21 mouse cellular contexts compared by ENCODE assay signal in the genomic region with DNA sequence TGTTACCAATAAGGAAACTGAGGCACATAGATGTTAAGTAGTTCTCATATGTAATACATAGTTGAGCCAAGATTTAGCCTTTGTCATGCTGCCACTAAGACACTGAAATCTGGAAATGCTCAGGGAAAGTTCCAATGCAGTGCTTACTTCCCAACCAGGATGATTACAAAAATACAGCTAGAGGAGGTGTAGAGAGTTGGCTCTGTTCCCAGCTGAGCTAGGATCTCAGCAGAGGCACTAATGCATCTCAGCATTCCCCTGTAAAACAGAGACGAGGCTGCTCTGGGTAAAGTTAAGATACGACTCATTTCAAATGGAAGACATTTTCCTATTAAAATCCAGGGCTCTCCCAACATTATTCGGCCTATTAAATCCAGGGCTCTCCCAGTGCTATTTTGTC. TPM values are rescaled to one million over a fixed set of nuclear protein-coding genes. Genes with fewer than 3 reads are reported as not detected.
DNase-seq lines count a peak whose midpoint lies in the region; ATAC-seq and TF ChIP-seq lines count a peak whose summit lies in the region.
"Had no signal": no experiment of that assay in that cellular context is flagged by ENCODE, and none has a peak within 500 bp of the region (broad histone marks: within the 10 kb centered on the region; RNA-seq: fewer than 3 reads in every experiment).

No protein-coding gene starts in this region.

- H3K4me3 ChIP-seq in left cerebral cortex, adult 2 months = no peak overlapping the region
- H3K4me3 ChIP-seq: embryonic facial prominence, embryonic 15.5 days; forebrain, embryonic 15.5 days; liver, embryonic 13.5 days; neural tube, embryonic 13.5 days had no signal

- intact Hi-C loops in left cerebral cortex, adult 2 months (cut with DNase I) = no loop called here

- ATAC-seq in frontal cortex, adult (ENCODE audit: low TSS enrichment) = peak; percentile 92
- no peak for ATAC-seq in inflammation-experienced regulatory T-cells, adult 6 months
- ATAC-seq: forebrain, embryonic 15.5 days had no signal

- no peak for TF ChIP-seq CTCF in left cerebral cortex, adult 2 months (IDR thresholded peaks at IDR 0.05)

- DNase-seq in frontal cortex, postnatal 10 days (ENCODE audit: low spot score in 2 of 2) = no peak
- peak; percentile 11 for DNase-seq in lung, postnatal 10 days
- DNase-seq in lung, postnatal 25 days (ENCODE audit: low spot score) = no peak
- DNase-seq in left cerebral cortex, adult 2 months (ENCODE audit: extremely low spot score in 1 of 2, low spot score in 2 of 2) = peak; percentile 15 to 34
- DNase-seq in right cerebral cortex, postnatal 36 days (ENCODE audit: low spot score in 2 of 2) = peak; percentile 20 to 50
- no peak for DNase-seq in thymus, postnatal 0 days (ENCODE audit: low spot score)
- DNase-seq: adrenal gland, adult 8-10 months; B cell, adult 2 months; cerebellum, postnatal 25 days; kidney, adult 2 months; kidney, postnatal 36 days; layer of hippocampus, postnatal 36 days; liver, embryonic 13.5 days; thymus, postnatal 36 days had no signal

- H3K27ac ChIP-seq in left cerebral cortex, adult 2 months = no peak overlapping the region
- H3K27ac ChIP-seq: embryonic facial prominence, embryonic 15.5 days; forebrain, embryonic 15.5 days; hindbrain, embryonic 14.5 days; liver, embryonic 13.5 days; macrophage; neural tube, embryonic 13.5 days had no signal

RNA-seq across cellular contexts. Expression of a gene that starts 52.3 kb away (rescaled TPM):
- 10 to 100 TPM; 33.3 to 37.6 TPM for total RNA-seq in left cerebral cortex, adult 2 months (2021)
- 10 to 100 TPM in 2 of 3 experiments, 1 to 10 TPM in 1; 7.1 to 14.5 (median 10.9) TPM for polyA plus RNA-seq in inflammation-experienced regulatory T-cells, adult 6 months (2017; shearing (Covaris generic))
- 38.6 and 46.5 TPM in 2 replicates for polyA plus RNA-seq in thymus, postnatal 0 days (2015; fragmentation: Nextera tagmentation; extraction: Ambion mirVana)

Comparison
In these comparisons a context has a peak if more than half of its experiments do, and no peak if none do; other contexts are left out.
1. DNase-seq: peak in lung, postnatal 10 days (single experiment), left cerebral cortex, adult 2 months (2 of 2) and right cerebral cortex, postnatal 36 days (2 of 2); none in frontal cortex, postnatal 10 days (0 of 2), lung, postnatal 25 days (single experiment) and thymus, postnatal 0 days (single experiment).